Mouse (Mus musculus) midbrain, embryonic 15.5 days (tissue): ENCODE data around the gene Ptger1. TPM values are rescaled to one million over a fixed set of nuclear protein-coding genes. Genes with fewer than 3 reads are reported as not detected.

Experiments used
- ATAC-seq: fragments of 200-750 bp; cut with Nextera tagmentation; replicated peaks from 2 replicates; pipeline ENCODE4 v1.8.0; 2017; ENCODE audit warnings: moderate TSS enrichment
- H3K27ac ChIP-seq: fragments of 300-500 bp; sonication (generic); 2 replicates; pipeline ENCODE4 v1.5.1; 2015; ENCODE audit warnings: mild to moderate bottlenecking, inconsistent platforms
- H3K27me3 ChIP-seq: fragments of 300-500 bp; sonication (generic); replicated peaks from 2 replicates; pipeline ENCODE4 v1.6.1; 2015; ENCODE audit warnings: inconsistent platforms
- H3K36me3 ChIP-seq: fragments of 300-500 bp; sonication (generic); replicated peaks from 2 replicates; pipeline ENCODE4 v1.6.1; 2015; ENCODE audit warnings: inconsistent platforms
- H3K4me1 ChIP-seq: fragments of 300-500 bp; sonication (generic); 2 replicates; pipeline ENCODE4 v1.6.1; 2015; ENCODE audit warnings: inconsistent platforms
- H3K4me2 ChIP-seq: fragments of 300-500 bp; sonication (generic); 2 replicates; pipeline ENCODE4 v1.6.1; 2015; ENCODE audit warnings: inconsistent platforms, mild to moderate bottlenecking, moderate library complexity
- H3K4me3 ChIP-seq: fragments of 300-500 bp; sonication (generic); 2 replicates; pipeline ENCODE4 v1.5.1; 2015; ENCODE audit warnings: mild to moderate bottlenecking, inconsistent platforms
- H3K9ac ChIP-seq: fragments of 300-500 bp; sonication (generic); 2 replicates; pipeline ENCODE4 v1.6.1; 2015; ENCODE audit warnings: mild to moderate bottlenecking, inconsistent platforms
- H3K9me3 ChIP-seq: fragments of 300-500 bp; sonication (generic); 2 replicates; pipeline ENCODE4 v1.6.1; 2016; ENCODE audit warnings: inconsistent platforms
- WGBS: fragments of 180-500 bp; shearing (Covaris S2); methylation state at CpG from one replicate; pipeline ENCODE4 v1.1.7; 2015; ENCODE audit warnings: mixed read lengths; 5-methylcytosine and 5-hydroxymethylcytosine counted together
- polyA plus RNA-seq: library from polyadenylated mRNA; unstranded; fragments of >200 nt; fragmentation: Nextera tagmentation; extraction: Ambion mirVana; gene quantifications from 2 replicates; pipeline ENCODE4 v1.2.1, GENCODE M21; 2015

The Ptger1 gene
- 0.92 and 1.7 TPM in 2 replicates for polyA plus RNA-seq

- Histone ChIP-seq H3K4me2 (no peak within 1 kb of the TSS), H3K4me1 (peaks cover 33% of the 10 kb centered on the region), H3K27ac (no peak within 1 kb of the TSS), H3K4me3 (no peak within 1 kb of the TSS), H3K9me3 (no peaks in the 10 kb centered on the region), H3K27me3 (no peaks in the 10 kb centered on the region), H3K36me3 (peaks cover 9% of the 10 kb centered on the region; the same call in 1 of the 2 replicates), H3K9ac (no peak within 1 kb of the TSS)
- ATAC-seq = no peak
- whole genome bisulfite sequencing = 38% methylated on average over 14 of the region's 14 CpGs
These were observed at the start of gene Ptger1 for GRCm38 (mm10) chr8:83665969-83666865. Ptger1 (plus strand) TSS chr8:83666678.

GRCm38 (mm10) chr8:83617111-83617510, 49.4 kb upstream of the Ptger1 start:
- Histone ChIP-seq H3K36me3 (peaks cover 12% of the 10 kb centered on the region), H3K9me3 (no peaks in the 10 kb centered on the region), H3K4me2 (no peak overlapping the region), H3K9ac (no peak overlapping the region), H3K4me3 (no peak overlapping the region), H3K27ac (no peak overlapping the region), H3K27me3 (no peaks in the 10 kb centered on the region), H3K4me1 (0 out of 2 replicates have a peak, but pooled peaks cover 2% of the 10 kb centered on the region)
- WGBS = 95% methylated on average over 2 of the region's 2 CpGs
- ATAC-seq = no peak

- no peaks in the 10 kb centered on the region for H3K36me3 ChIP-seq
- ATAC-seq = no peak
- H3K27ac ChIP-seq = no peak overlapping the region
- no peak overlapping the region for H3K9ac ChIP-seq
- no peaks in the 10 kb centered on the region for H3K27me3 ChIP-seq
- WGBS = 97% methylated on average over 2 of the region's 2 CpGs
- H3K4me3 ChIP-seq = no peak overlapping the region
- H3K4me2 ChIP-seq = no peak overlapping the region
- no peaks in the 10 kb centered on the region for H3K9me3 ChIP-seq
- H3K4me1 ChIP-seq = 0 out of 2 replicates have a peak, but pooled peaks cover 7% of the 10 kb centered on the region
These were observed 47.9 kb upstream of the Ptger1 start for GRCm38 (mm10) chr8:83618566-83618965.

GRCm38 (mm10) chr8:83619568-83620285, 46.8 kb upstream of the Ptger1 start:
- no peak overlapping the region for H3K9ac ChIP-seq
- no peak overlapping the region for H3K4me2 ChIP-seq
- H3K27me3 ChIP-seq = no peaks in the 10 kb centered on the region
- H3K4me3 ChIP-seq = no peak overlapping the region
- no peaks in the 10 kb centered on the region for H3K36me3 ChIP-seq
- 91% methylated on average over 9 of the region's 9 CpGs for WGBS
- ATAC-seq = no peak
- H3K9me3 ChIP-seq = no peaks in the 10 kb centered on the region
- no peak overlapping the region for H3K27ac ChIP-seq
- 0 out of 2 replicates have a peak, but pooled peaks cover 7% of the 10 kb centered on the region for H3K4me1 ChIP-seq

- peak overlapping the region; percentile 45 for H3K4me3 ChIP-seq
- H3K36me3 ChIP-seq = no peaks in the 10 kb centered on the region
- peak; percentile 75 for ATAC-seq
- 0 out of 2 replicates have a peak overlapping the region, but pooled peaks have one; percentile 53 for H3K27ac ChIP-seq
- no peaks in the 10 kb centered on the region for H3K9me3 ChIP-seq
- H3K4me2 ChIP-seq = peak overlapping the region; percentile 90
- peak overlapping the region; percentile 69 for H3K9ac ChIP-seq
- 52% methylated on average over 15 of the region's 15 CpGs for WGBS
- H3K4me1 ChIP-seq = 0 out of 2 replicates have a peak, but pooled peaks cover 7% of the 10 kb centered on the region
- no peaks in the 10 kb centered on the region for H3K27me3 ChIP-seq
These were observed 44.6 kb upstream of the Ptger1 start for GRCm38 (mm10) chr8:83621691-83622388.

GRCm38 (mm10) chr8:83622389-83622989, 44.0 kb upstream of the Ptger1 start:
- H3K4me1 ChIP-seq = 0 out of 2 replicates have a peak, but pooled peaks cover 7% of the 10 kb centered on the region

GRCm38 (mm10) chr8:83623549-83623948, 42.9 kb upstream of the Ptger1 start:
- WGBS = 93% methylated on average over 7 of the region's 7 CpGs
- Histone ChIP-seq H3K9ac (no peak overlapping the region), H3K4me3 (no peak overlapping the region), H3K4me2 (no peak overlapping the region), H3K27ac (no peak overlapping the region), H3K27me3 (no peaks in the 10 kb centered on the region), H3K4me1 (0 out of 2 replicates have a peak, but pooled peaks cover 7% of the 10 kb centered on the region), H3K9me3 (no peaks in the 10 kb centered on the region), H3K36me3 (no peaks in the 10 kb centered on the region)
- no peak for ATAC-seq

More at GRCm38 (mm10) chr8:83622389-83622989, 44.0 kb upstream of the Ptger1 start:
- Histone ChIP-seq H3K27ac (0 out of 2 replicates have a peak overlapping the region, but pooled peaks have one; percentile 53), H3K4me3 (peak overlapping the region; percentile 45), H3K9ac (peak overlapping the region; percentile 69), H3K9me3 (no peaks in the 10 kb centered on the region), H3K4me2 (peak overlapping the region; percentile 90), H3K27me3 (no peaks in the 10 kb centered on the region), H3K36me3 (no peaks in the 10 kb centered on the region)
- ATAC-seq = peak; percentile 95
- 10% methylated on average over 23 of the region's 23 CpGs for WGBS

GRCm38 (mm10) chr8:83624739-83625138, 41.7 kb upstream of the Ptger1 start:
- Histone ChIP-seq H3K4me2 (no peak overlapping the region), H3K9me3 (no peaks in the 10 kb centered on the region), H3K4me3 (no peak overlapping the region), H3K4me1 (0 out of 2 replicates have a peak, but pooled peaks cover 7% of the 10 kb centered on the region), H3K27me3 (no peaks in the 10 kb centered on the region), H3K36me3 (no peaks in the 10 kb centered on the region), H3K27ac (no peak overlapping the region), H3K9ac (no peak overlapping the region)
- 42% methylated on average over 3 of the region's 3 CpGs for WGBS
- no peak for ATAC-seq

GRCm38 (mm10) chr8:83625676-83626299, 40.7 kb upstream of the Ptger1 start:
- no peak for ATAC-seq
- no peak overlapping the region for H3K4me3 ChIP-seq
- H3K4me1 ChIP-seq = 0 out of 2 replicates have a peak, but pooled peaks cover 7% of the 10 kb centered on the region
- WGBS = 92% methylated on average over 6 of the region's 6 CpGs
- H3K27me3 ChIP-seq = no peaks in the 10 kb centered on the region
- H3K9me3 ChIP-seq = no peaks in the 10 kb centered on the region
- H3K36me3 ChIP-seq = no peaks in the 10 kb centered on the region
- H3K4me2 ChIP-seq = no peak overlapping the region
- H3K27ac ChIP-seq = no peak overlapping the region
- no peak overlapping the region for H3K9ac ChIP-seq

- H3K4me1 ChIP-seq = no peaks in the 10 kb centered on the region
- no peaks in the 10 kb centered on the region for H3K36me3 ChIP-seq
- peaks cover 5% of the 10 kb centered on the region; the same call in 1 of the 2 replicates for H3K9me3 ChIP-seq
- H3K27ac ChIP-seq = no peak overlapping the region
- no peak overlapping the region for H3K9ac ChIP-seq
- no peak overlapping the region for H3K4me2 ChIP-seq
- no peak overlapping the region for H3K4me3 ChIP-seq
- WGBS = 88% methylated on average over 7 of the region's 7 CpGs
- ATAC-seq = no peak
- H3K27me3 ChIP-seq = no peaks in the 10 kb centered on the region
These were observed 34.3 kb upstream of the Ptger1 start for GRCm38 (mm10) chr8:83632083-83632707.

GRCm38 (mm10) chr8:83638856-83639255, 27.6 kb upstream of the Ptger1 start:
- Histone ChIP-seq H3K4me3 (no peak overlapping the region), H3K9ac (no peak overlapping the region), H3K27me3 (no peaks in the 10 kb centered on the region), H3K36me3 (no peaks in the 10 kb centered on the region), H3K4me2 (no peak overlapping the region), H3K4me1 (no peaks in the 10 kb centered on the region), H3K9me3 (peaks cover 5% of the 10 kb centered on the region; the same call in 1 of the 2 replicates), H3K27ac (no peak overlapping the region)
- 74% methylated on average over 4 of the region's 4 CpGs for WGBS
- no peak for ATAC-seq
